Mouse (Mus musculus) MEL (cell line): ENCODE data around the gene Sowaha. TPM values are rescaled to one million over a fixed set of nuclear protein-coding genes. Genes with fewer than 3 reads are reported as not detected.
A peak's percentile ranks its signal among the peaks of the same experiment; 100 is the strongest.

ENCODE experiments used
- DNase-seq: peaks from one replicate; pipeline ENCODE4 v3.0.0; 2011; ENCODE audit warnings: low read depth, low spot score
- H3K27ac ChIP-seq: 2 replicates; pipeline ENCODE4 v1.5.1; 2012; ENCODE audit warnings: low read depth, mild to moderate bottlenecking, control low read depth, low read length, moderate library complexity; ENCODE audit not compliant: control insufficient read depth
- H3K27me3 ChIP-seq, 2 experiments: fragments of 150-350 bp in 1 of 2; sonication (generic) in 1 of 2; 2 replicates each; pipeline ENCODE4 v1.6.1; 2012; ENCODE audit warnings: low read length in 2 of 2, mild to moderate bottlenecking in 2 of 2, improper control_type of control experiment in 1 of 2, moderate library complexity in 1 of 2; ENCODE audit not compliant: insufficient read depth in 2 of 2, control insufficient read depth in 1 of 2
- H3K36me3 ChIP-seq, 2 experiments: 2 replicates each; pipeline ENCODE4 v1.6.1; 2012 to 2014; ENCODE audit warnings: low read length in 2 of 2, improper control_type of control experiment in 1 of 2, inconsistent platforms in 1 of 2, mild to moderate bottlenecking in 1 of 2; ENCODE audit not compliant: insufficient read depth in 2 of 2, control insufficient read depth in 1 of 2
- H3K4me1 ChIP-seq, 2 experiments: fragments of 150-350 bp in 1 of 2; sonication (generic) in 1 of 2; 2 replicates each; pipeline ENCODE4 v1.6.1; 2012; ENCODE audit warnings: low read length in 2 of 2, improper control_type of control experiment in 1 of 2, mild to moderate bottlenecking in 1 of 2; ENCODE audit not compliant: insufficient read depth in 2 of 2, control insufficient read depth in 1 of 2
- H3K4me3 ChIP-seq, 2 experiments: fragments of 150-350 bp in 1 of 2; sonication (generic) in 1 of 2; 2 replicates each; pipeline ENCODE4 v1.5.1; 2012; ENCODE audit warnings: low read depth in 2 of 2, low read length in 2 of 2, mild to moderate bottlenecking in 2 of 2, moderate library complexity in 2 of 2, control low read depth in 1 of 2, improper control_type of control experiment in 1 of 2; ENCODE audit not compliant: control insufficient read depth in 1 of 2, insufficient read depth in 1 of 2
- H3K79me2 ChIP-seq: 2 replicates; pipeline ENCODE4 v1.6.1; 2012; ENCODE audit warnings: mild to moderate bottlenecking, low read length, moderate library complexity; ENCODE audit not compliant: control insufficient read depth, poor library complexity, insufficient read depth
- H3K9ac ChIP-seq: 2 replicates; pipeline ENCODE4 v1.6.1; 2012; ENCODE audit warnings: low read depth, mild to moderate bottlenecking, control low read depth, low read length, moderate library complexity; ENCODE audit not compliant: control insufficient read depth, poor library complexity, severe bottlenecking
- H3K9me3 ChIP-seq: fragments of 150-350 bp; sonication (generic); replicated peaks from 2 replicates; pipeline ENCODE4 v1.6.1; 2012; ENCODE audit warnings: mild to moderate bottlenecking, low read length, improper control_type of control experiment, moderate library complexity; ENCODE audit not compliant: insufficient read depth
- CTCF ChIP-seq, 3 experiments: IDR thresholded peaks in 2 of 3; conservative IDR thresholded peaks in 1 of 3; 2 replicates each; pipeline ENCODE4 v1.5.1; 2011 to 2012; ENCODE audit warnings: low read length in 3 of 3, low read depth in 2 of 3, mild to moderate bottlenecking in 2 of 3, improper control_type of control experiment in 1 of 3, inconsistent platforms in 1 of 3, mixed read lengths in 1 of 3, moderate library complexity in 1 of 3; ENCODE audit not compliant: control insufficient read depth in 1 of 3, insufficient read depth in 1 of 3, poor library complexity in 1 of 3, severe bottlenecking in 1 of 3
- ELF1 ChIP-seq: IDR thresholded peaks from 2 replicates; pipeline ENCODE4 v1.6.1; 2014; ENCODE audit warnings: low read depth, mild to moderate bottlenecking, inconsistent platforms, low read length, improper control_type of control experiment, moderate library complexity
- GATA1 ChIP-seq: IDR thresholded peaks from 2 replicates; pipeline ENCODE4 v1.6.1; 2011; ENCODE audit warnings: low read depth, low read length, improper control_type of control experiment
- HCFC1 ChIP-seq: IDR thresholded peaks from 2 replicates; pipeline ENCODE4 v1.6.1; 2012; ENCODE audit warnings: low read depth, mild to moderate bottlenecking, inconsistent platforms, low read length, improper control_type of control experiment, moderate library complexity
- JUND ChIP-seq: IDR thresholded peaks from 2 replicates; pipeline ENCODE4 v1.6.1; 2011; ENCODE audit warnings: low read depth, mild to moderate bottlenecking, improper control_type of control experiment, low read length
- MAX ChIP-seq: IDR thresholded peaks from 2 replicates; pipeline ENCODE4 v1.6.1; 2011; ENCODE audit warnings: low read length, improper control_type of control experiment
- MYB ChIP-seq: IDR thresholded peaks from 2 replicates; pipeline ENCODE4 v1.6.1; 2011; ENCODE audit warnings: mild to moderate bottlenecking, low read depth, low read length, improper control_type of control experiment
- POLR2AphosphoS2 ChIP-seq: IDR thresholded peaks from 2 replicates; pipeline ENCODE4 v1.6.1; 2011; ENCODE audit warnings: low read length, improper control_type of control experiment
- RCOR1 ChIP-seq: IDR thresholded peaks from 2 replicates; pipeline ENCODE4 v1.6.1; 2012; ENCODE audit warnings: low read depth, mild to moderate bottlenecking, inconsistent platforms, low read length, improper control_type of control experiment
- SIN3A ChIP-seq: IDR thresholded peaks from 2 replicates; pipeline ENCODE4 v1.6.1; 2012; ENCODE audit warnings: low read length, improper control_type of control experiment, inconsistent platforms
- TAL1 ChIP-seq: IDR thresholded peaks from 2 replicates; pipeline ENCODE4 v1.6.1; 2012; ENCODE audit warnings: mild to moderate bottlenecking, inconsistent platforms, low read length, moderate library complexity, mixed read lengths
- UBTF ChIP-seq: IDR thresholded peaks from 2 replicates; pipeline ENCODE4 v1.6.1; 2012; ENCODE audit warnings: low read depth, mild to moderate bottlenecking, inconsistent platforms, low read length, improper control_type of control experiment, moderate library complexity, borderline replicate concordance; ENCODE audit not compliant: insufficient read depth
- USF1 ChIP-seq: IDR thresholded peaks from 2 replicates; pipeline ENCODE4 v1.6.1; 2014; ENCODE audit warnings: low read depth, mild to moderate bottlenecking, inconsistent platforms, low read length, improper control_type of control experiment, moderate library complexity
- USF2 ChIP-seq, 2 experiments: IDR thresholded peaks; 2 replicates each; pipeline ENCODE4 v1.6.1; 2011 to 2012; ENCODE audit warnings: improper control_type of control experiment in 2 of 2, low read length in 2 of 2, borderline replicate concordance in 1 of 2, inconsistent platforms in 1 of 2, low read depth in 1 of 2, mild to moderate bottlenecking in 1 of 2; ENCODE audit not compliant: insufficient read depth in 1 of 2
- ZNF384 ChIP-seq: IDR thresholded peaks from 2 replicates; pipeline ENCODE4 v1.6.1; 2012; ENCODE audit warnings: low read depth, mild to moderate bottlenecking, inconsistent platforms, low read length, improper control_type of control experiment
- polyA plus RNA-seq, 2 experiments: library from polyadenylated mRNA; stranded (reverse) in 1 of 2; unstranded in 1 of 2; fragments of >175 nt in 1 of 2; fragments of >200 nt in 1 of 2; gene quantifications; 2 replicates each; pipeline versions ENCODE4 v1.2.1 to v1.2.4; 2012; ENCODE audit warnings: low replicate concordance in 2 of 2, low read depth in 1 of 2; ENCODE audit not compliant: insufficient read length in 2 of 2, insufficient read depth in 1 of 2, missing spikeins in 1 of 2
- total RNA-seq: library from RNA; depleted of rRNA; stranded (reverse); fragments of 300-350 nt; gene quantifications from 2 replicates; pipeline ENCODE4 v1.2.3, GENCODE M21; 2012

The Sowaha gene
- total and polyA plus RNA-seq, 3 experiments, result not detected

- no peak for TF ChIP-seq UBTF
Measured at GRCm38 (mm10) chr11:53461727-53462126, 18.3 kb downstream of the Sowaha start (continued).

- no peak overlapping the region for H3K27ac ChIP-seq
- H3K9me3 ChIP-seq, result no peaks in the 10 kb centered on the region
- H3K79me2 ChIP-seq, result no peaks in the 10 kb centered on the region
- peaks cover 6 to 16% of the 10 kb centered on the region in 2 experiments; a peak in 3 of 4 replicates for H3K4me1 ChIP-seq
- no peak for TF ChIP-seq TAL1
- TF ChIP-seq USF2 (IDR thresholded peaks at IDR 0.05; ENCODE audit: borderline replicate concordance in 1 of 2, insufficient read depth in 1 of 2, low read depth in 1 of 2, low read length in 2 of 2), result no peak
- TF ChIP-seq JUND, result peak; percentile 82
- no peak for TF ChIP-seq USF1
- TF ChIP-seq GATA1, result no peak
- no peak for TF ChIP-seq CTCF (IDR thresholded peaks at IDR 0.05 in 2 of 3, conservative IDR thresholded peaks at IDR 0.05 in 1 of 3; ENCODE audit: control insufficient read depth in 1 of 3, insufficient read depth in 1 of 3, low read depth in 2 of 3, low read length in 3 of 3, poor library complexity in 1 of 3, severe bottlenecking in 1 of 3)
- TF ChIP-seq SIN3A, result no peak
- peak; percentile 39; the same call in 1 of the 2 replicates for TF ChIP-seq MAX
- no peak for TF ChIP-seq HCFC1
- H3K9ac ChIP-seq, result no peak overlapping the region
- H3K36me3 ChIP-seq, result peaks cover 0 to 8% of the 10 kb centered on the region in 2 experiments; a peak in 1 of 4 replicates
- H3K4me3 ChIP-seq, result no peak overlapping the region
- H3K27me3 ChIP-seq, result peaks cover 6 to 8% of the 10 kb centered on the region in 2 experiments
- peak; percentile 40 for DNase-seq
Measured at GRCm38 (mm10) chr11:53460192-53460591, 19.9 kb downstream of the Sowaha start.

- no peak for DNase-seq
- Histone ChIP-seq H3K4me3 (no peak overlapping the region), H3K36me3 (peaks cover 0 to 8% of the 10 kb centered on the region in 2 experiments; a peak in 1 of 4 replicates), H3K79me2 (no peaks in the 10 kb centered on the region), H3K27ac (no peak overlapping the region)
- TF ChIP-seq ZNF384 (no peak), ELF1 (no peak), JUND (no peak), USF2 (IDR thresholded peaks at IDR 0.05; ENCODE audit: borderline replicate concordance in 1 of 2, insufficient read depth in 1 of 2, low read depth in 1 of 2, low read length in 2 of 2) (no peak), MYB (no peak), RCOR1 (no peak), POLR2AphosphoS2 (no peak)
- TF ChIP-seq, all 39 proteins: peak for 0
- Histone ChIP-seq H3K9me3 (no peaks in the 10 kb centered on the region), H3K27me3 (peaks cover 11% of the 10 kb centered on the region in 2 experiments), H3K9ac (no peak overlapping the region), H3K4me1 (peaks cover 6 to 16% of the 10 kb centered on the region in 2 experiments; a peak in 3 of 4 replicates)
Measured at GRCm38 (mm10) chr11:53458996-53459395, 21.1 kb downstream of the Sowaha start.
